Mouse (Mus musculus): ENCODE results near the gene Ccin. TPM values are rescaled to one million over a fixed set of nuclear protein-coding genes. Genes with fewer than 3 reads are reported as not detected.

The Ccin gene
- total RNA-seq, 2 experiments from 2014 or later: not detected

GRCm38 (mm10) chr4:44011799-44012198 is 28.5 kb downstream of the Ccin start:
- Histone ChIP-seq H3K4me3 (peak overlapping the region; percentile 78), H3K27ac (peak overlapping the region; percentile 96)
- no peak for TF ChIP-seq CTCF (conservative IDR thresholded peaks at IDR 0.05)
- no peak for DNase-seq (ENCODE audit: low spot score in 2 of 2)

GRCm38 (mm10) chr4:44012376-44013367 is 29.4 kb downstream of the Ccin start:
- peak; percentile 22 for TF ChIP-seq CTCF (conservative IDR thresholded peaks at IDR 0.05)
- peak; percentile 93 to 98 for DNase-seq (ENCODE audit: low spot score in 2 of 2)
- H3K27ac ChIP-seq: peak overlapping the region; percentile 96
- peak overlapping the region; percentile 78 for H3K4me3 ChIP-seq

- DNase-seq (ENCODE audit: low spot score in 2 of 2): no peak
- Histone ChIP-seq H3K27ac (peak overlapping the region; percentile 96; the same call in 1 of the 2 replicates), H3K4me3 (peak overlapping the region; percentile 78)
- TF ChIP-seq CTCF (conservative IDR thresholded peaks at IDR 0.05): no peak
Measured at GRCm38 (mm10) chr4:44013391-44014070, 30.2 kb downstream of the Ccin start.

GRCm38 (mm10) chr4:44016071-44016470 is 32.8 kb downstream of the Ccin start:
- H3K27ac ChIP-seq: no peak overlapping the region
- TF ChIP-seq CTCF (conservative IDR thresholded peaks at IDR 0.05): no peak
- no peak for DNase-seq (ENCODE audit: low spot score in 2 of 2)
- no peak overlapping the region for H3K4me3 ChIP-seq

GRCm38 (mm10) chr4:44016791-44017190 is 33.5 kb downstream of the Ccin start:
- no peak for TF ChIP-seq CTCF (conservative IDR thresholded peaks at IDR 0.05)
- H3K4me3 ChIP-seq: no peak overlapping the region
- DNase-seq (ENCODE audit: low spot score in 2 of 2): no peak
- H3K27ac ChIP-seq: no peak overlapping the region

GRCm38 (mm10) chr4:44022323-44022722 is 39.0 kb downstream of the Ccin start:
- H3K27ac ChIP-seq: no peak overlapping the region
- no peak for TF ChIP-seq CTCF (conservative IDR thresholded peaks at IDR 0.05)
- H3K4me3 ChIP-seq: no peak overlapping the region
- no peak for DNase-seq (ENCODE audit: low spot score in 2 of 2)

DNA sequence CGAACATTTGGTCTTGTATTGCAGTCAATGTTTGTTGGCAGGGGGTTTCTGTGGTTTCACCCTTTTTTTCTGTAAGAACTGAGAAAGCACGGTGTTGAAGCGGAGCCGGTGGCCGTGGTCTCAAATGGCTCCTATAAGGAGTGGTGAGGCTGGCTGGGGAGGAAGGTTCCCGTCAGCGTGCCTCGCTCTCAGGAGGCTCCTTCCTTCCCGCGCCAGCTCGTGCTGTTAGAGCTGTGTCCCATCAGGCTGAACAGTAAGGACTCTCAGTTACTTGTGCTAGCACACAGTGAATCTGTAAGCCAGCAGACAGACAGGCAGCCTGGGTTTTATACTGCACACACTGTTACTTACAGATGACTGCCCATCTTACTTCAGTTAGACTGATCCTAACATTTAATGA is 39.5 kb downstream of the Ccin start:
- no peak for DNase-seq (ENCODE audit: low spot score in 2 of 2)
- H3K27ac ChIP-seq: no peak overlapping the region
- no peak overlapping the region for H3K4me3 ChIP-seq
- TF ChIP-seq CTCF (conservative IDR thresholded peaks at IDR 0.05): no peak

- H3K4me3 ChIP-seq: no peak overlapping the region
Measured at GRCm38 (mm10) chr4:44023681-44024080, 40.4 kb downstream of the Ccin start.

GRCm38 (mm10) chr4:44024241-44024640 is 41.0 kb downstream of the Ccin start:
- H3K4me3 ChIP-seq: no peak overlapping the region
- TF ChIP-seq CTCF (conservative IDR thresholded peaks at IDR 0.05): no peak

More at GRCm38 (mm10) chr4:44023681-44024080, 40.4 kb downstream of the Ccin start:
- no peak for DNase-seq (ENCODE audit: low spot score in 2 of 2)
- no peak overlapping the region for H3K27ac ChIP-seq
- no peak for TF ChIP-seq CTCF (conservative IDR thresholded peaks at IDR 0.05)

GRCm38 (mm10) chr4:44025570-44025969 is 42.3 kb downstream of the Ccin start:
- no peak overlapping the region for H3K4me3 ChIP-seq
- no peak for DNase-seq (ENCODE audit: low spot score in 2 of 2)
- TF ChIP-seq CTCF (conservative IDR thresholded peaks at IDR 0.05): no peak
- no peak overlapping the region for H3K27ac ChIP-seq

More at GRCm38 (mm10) chr4:44024241-44024640, 41.0 kb downstream of the Ccin start:
- H3K27ac ChIP-seq: no peak overlapping the region
- DNase-seq (ENCODE audit: low spot score in 2 of 2): no peak

DNA sequence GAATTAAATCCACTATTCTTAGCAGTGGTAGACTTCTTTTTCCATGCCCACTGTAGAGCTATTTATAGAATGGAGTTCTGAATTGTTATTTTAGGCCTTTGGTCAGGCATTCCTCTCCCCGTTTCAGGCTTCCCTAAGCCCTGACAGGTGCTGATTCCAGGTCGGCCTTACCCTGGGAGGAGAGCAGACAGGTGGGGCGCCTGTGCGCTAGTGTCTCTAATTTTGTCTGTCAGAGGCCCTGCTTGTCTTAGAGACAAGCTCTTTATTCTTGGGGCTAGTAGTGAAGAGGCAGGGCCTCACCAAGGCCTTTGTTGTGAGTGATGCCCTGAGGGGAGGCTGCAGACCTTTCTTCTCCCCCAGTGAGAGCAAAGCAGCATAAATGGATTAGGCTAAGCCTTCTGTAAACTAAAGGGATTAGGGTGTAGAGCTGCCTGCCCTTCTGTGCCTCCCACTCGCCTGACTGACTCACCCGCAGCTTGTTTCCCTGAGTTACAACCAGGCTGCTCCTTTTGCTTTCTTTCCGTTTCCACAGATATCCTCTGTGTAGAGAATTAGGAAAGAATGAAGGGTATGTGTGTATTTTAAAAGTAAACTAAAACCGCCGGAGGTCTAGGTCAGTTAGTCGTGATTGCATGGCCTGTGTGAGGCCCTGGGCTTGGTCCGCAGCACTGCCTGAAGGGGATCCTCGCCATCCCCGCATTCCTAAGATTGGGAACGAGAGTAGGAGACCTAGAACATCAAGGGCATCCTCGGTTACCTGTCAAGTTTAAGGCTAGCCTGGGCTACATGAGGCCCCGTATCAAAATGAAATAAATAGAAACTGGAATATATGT is 45.2 kb downstream of the Ccin start:
- peak; percentile 68 to 74 for DNase-seq (ENCODE audit: low spot score in 2 of 2)
- Histone ChIP-seq H3K4me3 (peak overlapping the region; percentile 5; the same call in 1 of the 2 replicates), H3K27ac (peak overlapping the region; percentile 95)
- TF ChIP-seq CTCF (conservative IDR thresholded peaks at IDR 0.05): no peak

DNA sequence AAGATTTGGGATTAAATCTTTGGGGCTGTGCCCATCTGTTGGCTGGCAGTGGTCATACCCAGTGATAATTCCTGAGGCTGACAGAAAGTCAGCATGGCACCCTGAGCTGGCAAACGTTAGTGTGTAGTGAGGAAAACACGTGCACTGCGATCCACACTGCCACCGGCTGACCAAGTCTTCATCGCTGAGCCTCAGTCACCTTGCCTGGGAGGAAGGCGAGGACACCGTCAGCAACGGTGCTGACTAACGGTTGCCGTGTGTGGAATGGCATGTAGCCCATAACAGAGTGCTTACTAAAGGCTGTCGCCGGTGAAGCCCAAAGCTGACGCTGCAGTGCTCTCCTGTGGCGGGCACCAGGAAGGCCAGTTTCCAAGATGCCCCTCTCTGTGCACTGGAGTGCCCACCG is 46.4 kb downstream of the Ccin start:
- DNase-seq (ENCODE audit: low spot score in 2 of 2): no peak
- H3K27ac ChIP-seq: peak overlapping the region; percentile 95
- peak; percentile 41 for TF ChIP-seq CTCF (conservative IDR thresholded peaks at IDR 0.05)
- no peak overlapping the region for H3K4me3 ChIP-seq

Data from layer of hippocampus, adult 2 months (tissue).